ENCODE assay signal across 7 mouse cellular contexts in the genomic region with DNA sequence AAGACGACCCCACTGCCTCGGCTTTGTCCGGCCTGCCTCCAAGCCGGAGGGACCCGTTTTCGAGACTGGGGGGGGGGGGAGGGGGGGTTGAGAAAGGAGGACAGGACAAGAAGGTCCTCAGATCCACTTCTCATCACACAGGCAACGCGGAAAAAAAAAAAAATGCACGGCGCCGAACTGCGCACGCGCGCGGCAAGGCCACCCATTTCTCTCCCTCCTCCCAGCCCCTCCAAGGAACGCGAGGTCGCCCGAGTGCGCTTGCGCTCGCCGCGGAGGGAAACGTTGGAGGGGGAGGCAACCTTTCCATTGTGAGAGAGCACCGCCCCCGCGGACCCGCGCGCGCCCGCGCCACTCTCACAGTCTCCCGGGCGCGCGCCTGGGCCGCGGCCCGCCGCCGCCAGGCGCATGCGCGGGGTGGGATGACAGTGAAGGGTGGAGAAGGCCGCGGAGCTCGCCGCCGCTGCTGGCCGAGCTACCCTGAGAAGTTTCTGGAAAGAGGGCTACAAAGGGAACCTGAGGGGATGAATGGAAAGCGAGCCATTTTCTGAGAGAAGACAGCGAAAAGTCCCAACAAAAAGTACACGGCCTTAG. TPM values are rescaled to one million over a fixed set of nuclear protein-coding genes. Genes with fewer than 3 reads are reported as not detected.
DNase-seq lines count a peak whose midpoint lies in the region; ATAC-seq lines count a peak whose summit lies in the region.

No protein-coding gene starts in this region.

- under 1% methylated on average over 52 of the region's 56 CpGs for WGBS in intestine, embryonic 15.5 days
- under 1% methylated on average over 56 of the region's 56 CpGs for WGBS in midbrain, embryonic 10.5 days

- H3K4me2 ChIP-seq in intestine, embryonic 15.5 days (replicated peaks), result peak overlapping the region; percentile 99

- no peaks in the 10 kb centered on the region for H3K27me3 ChIP-seq in intestine, embryonic 15.5 days (replicated peaks)
- no peaks in the 10 kb centered on the region for H3K27me3 ChIP-seq in midbrain, embryonic 10.5 days (ENCODE audit: low read depth, poor library complexity, severe bottlenecking)

- peak overlapping the region; percentile 66 for H3K4me3 ChIP-seq in intestine, embryonic 15.5 days (replicated peaks)
- H3K4me3 ChIP-seq in midbrain, embryonic 10.5 days, result peak overlapping the region; percentile 75

- H3K4me1 ChIP-seq in intestine, embryonic 15.5 days (replicated peaks), result no peaks in the 10 kb centered on the region
- H3K4me1 ChIP-seq in midbrain, embryonic 10.5 days, result peaks cover 37% of the 10 kb centered on the region

- ATAC-seq in intestine, embryonic 15.5 days, result peak; percentile 89

- peak; percentile 100 for DNase-seq in adrenal gland, adult (ENCODE audit: inconsistent age in 2 of 2, low spot score in 1 of 2)
- DNase-seq in embryo, embryonic 10.5 days (ENCODE audit: low spot score), result peak; percentile 99
- peak; percentile 99 for DNase-seq in gastrocnemius, postnatal 25 days
- peak; percentile 98 to 100 for DNase-seq in left cerebral cortex, postnatal 25 days (ENCODE audit: low spot score in 2 of 2)
- peak; percentile 100 for DNase-seq in midbrain, embryonic 10.5 days (ENCODE audit: low spot score)
- peak; percentile 99 for DNase-seq in right cerebral cortex, postnatal 4 days

- intact Hi-C loops in left cerebral cortex, postnatal 25 days (cut with DNase I), result loop anchor here (1.0 kb wide), 2 partner anchors 8 to 13 kb away; partner anchors contain the start of gene Spen

- no peaks in the 10 kb centered on the region for H3K36me3 ChIP-seq in intestine, embryonic 15.5 days
- H3K36me3 ChIP-seq in midbrain, embryonic 10.5 days, result no peaks in the 10 kb centered on the region

- H3K9me3 ChIP-seq in intestine, embryonic 15.5 days, result no peaks in the 10 kb centered on the region
- H3K9me3 ChIP-seq in midbrain, embryonic 10.5 days (replicated peaks), result no peaks in the 10 kb centered on the region

- H3K9ac ChIP-seq in intestine, embryonic 15.5 days, result peak overlapping the region; percentile 96

- H3K27ac ChIP-seq in intestine, embryonic 15.5 days, result peak overlapping the region; percentile 100
- H3K27ac ChIP-seq in midbrain, embryonic 10.5 days (replicated peaks), result peak overlapping the region; percentile 99

RNA-seq across cellular contexts. Expression of gene Spen, which starts 7.4 kb away (rescaled TPM):
- 10 to 100 TPM; 18.6 to 19.9 TPM for total RNA-seq in gastrocnemius, postnatal 25 days (2021)
- polyA plus RNA-seq in intestine, embryonic 15.5 days (2015; fragmentation: Nextera tagmentation; extraction: Ambion mirVana), result 7.4 and 10.5 TPM in 2 replicates
- 10 to 100 TPM; 54.6 to 60.6 TPM for total RNA-seq in left cerebral cortex, postnatal 25 days (2021)
- polyA plus RNA-seq in midbrain, embryonic 10.5 days (2016; fragmentation: Nextera tagmentation; extraction: Ambion mirVana), result 12.3 and 14.8 TPM in 2 replicates

Comparison
In these comparisons a context has a peak if more than half of its experiments do, and no peak if none do; other contexts are left out.
1. Peak in every context shown above with its lines: DNase-seq, ATAC-seq, H3K4me3 ChIP-seq and H3K27ac ChIP-seq.